Comparison of ENCODE assay signal across 9 mouse cellular contexts in the genomic region with DNA sequence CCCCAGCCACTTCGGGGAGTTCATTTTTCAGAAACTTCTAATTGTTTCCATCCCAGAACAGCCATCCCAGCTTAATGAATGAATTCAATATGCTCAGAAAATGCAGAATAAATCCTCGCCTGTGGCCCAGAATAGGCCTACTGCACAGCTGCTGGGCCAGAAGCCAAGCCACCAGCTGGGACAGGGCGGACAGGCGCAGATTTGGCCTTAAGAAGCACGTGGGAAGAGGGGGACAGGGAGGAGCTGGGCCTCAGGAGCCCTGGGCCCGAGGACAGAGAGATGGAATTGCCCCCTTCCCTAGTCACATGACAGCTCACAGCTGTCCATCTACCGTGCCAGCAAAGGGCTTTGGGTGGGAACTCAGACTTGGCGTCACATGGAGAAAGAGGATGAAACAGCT. TPM values are rescaled to one million over a fixed set of nuclear protein-coding genes. Genes with fewer than 3 reads are reported as not detected.
DNase-seq lines count a peak whose midpoint lies in the region; ATAC-seq lines count a peak whose summit lies in the region.
"Had no signal": no experiment of that assay in that cellular context is flagged by ENCODE, and none has a peak within 500 bp of the region (broad histone marks: within the 10 kb centered on the region; RNA-seq: fewer than 3 reads in every experiment).

No protein-coding gene starts in this region.

- DNase-seq in cerebellum, postnatal 14 days = peak; percentile 55 to 79
- DNase-seq in cerebellum, adult 11 months = no peak
- DNase-seq in hindbrain, embryonic 11.5 days (ENCODE audit: low spot score) = peak; percentile 62
- peak; percentile 67 to 91 for DNase-seq in left cerebral cortex, postnatal 10 days (ENCODE audit: extremely low spot score in 1 of 2, low spot score in 2 of 2)
- peak; percentile 70 for DNase-seq in telencephalon, adult 2 months (ENCODE audit: low read depth, low spot score)
- DNase-seq in thymus, postnatal 36 days = no peak

- no peak overlapping the region for H3K4me3 ChIP-seq in hindbrain, embryonic 11.5 days (ENCODE audit: low read depth, low read length)
- H3K4me3 ChIP-seq in midbrain, embryonic 15.5 days = no peak overlapping the region

- 27% methylated on average over 8 of the region's 8 CpGs for WGBS in hindbrain, embryonic 11.5 days
- WGBS in midbrain, embryonic 15.5 days = 13% methylated on average over 8 of the region's 8 CpGs

- H3K27ac ChIP-seq in hindbrain, embryonic 11.5 days (ENCODE audit: low read depth, low read length) = peak overlapping the region; percentile 54
- H3K27ac ChIP-seq in midbrain, embryonic 15.5 days = peak overlapping the region; percentile 72

- intact Hi-C loops in left cerebral cortex, postnatal 10 days (cut with DNase I) = loop anchor here (5.0 kb wide), 1 partner anchor 276 kb away; a partner anchor contains a TSS

- H3K4me1 ChIP-seq in hindbrain, embryonic 11.5 days (replicated peaks; ENCODE audit: control insufficient read depth, insufficient read depth, low read length) = peaks cover 25% of the 10 kb centered on the region
- H3K4me1 ChIP-seq in midbrain, embryonic 15.5 days = peaks cover 43% of the 10 kb centered on the region

- H3K27me3 ChIP-seq in hindbrain, embryonic 11.5 days (ENCODE audit: control insufficient read depth, insufficient read depth, low read length) = peaks cover 31% of the 10 kb centered on the region
- no peaks in the 10 kb centered on the region for H3K27me3 ChIP-seq in midbrain, embryonic 15.5 days (replicated peaks)

- no peaks in the 10 kb centered on the region for H3K9me3 ChIP-seq in hindbrain, embryonic 11.5 days (ENCODE audit: control insufficient read depth, low read length)
- H3K9me3 ChIP-seq in midbrain, embryonic 15.5 days = no peaks in the 10 kb centered on the region

- no peaks in the 10 kb centered on the region for H3K36me3 ChIP-seq in hindbrain, embryonic 11.5 days (ENCODE audit: control insufficient read depth, insufficient read depth, low read length)
- H3K36me3 ChIP-seq in midbrain, embryonic 15.5 days (replicated peaks) = no peaks in the 10 kb centered on the region

- ATAC-seq in frontal cortex, adult (ENCODE audit: low TSS enrichment) = peak; percentile 39; the same call in 1 of the 2 replicates
- peak; percentile 64 for ATAC-seq in hindbrain, embryonic 11.5 days (ENCODE audit: low FRiP score)
- peak; percentile 47 for ATAC-seq in midbrain, embryonic 15.5 days (replicated peaks)

- no peak overlapping the region for H3K9ac ChIP-seq in hindbrain, embryonic 11.5 days (ENCODE audit: low read depth, low read length)
- no peak overlapping the region for H3K9ac ChIP-seq in midbrain, embryonic 15.5 days

- H3K4me2 ChIP-seq in hindbrain, embryonic 11.5 days (replicated peaks; ENCODE audit: low read depth, low read length) = no peak overlapping the region
- H3K4me2 ChIP-seq in midbrain, embryonic 15.5 days = no peak overlapping the region

RNA-seq across cellular contexts. Expression of a gene that starts 43.0 kb away (rescaled TPM):
- polyA plus RNA-seq in hindbrain, embryonic 11.5 days (2014; fragmentation: Nextera tagmentation; extraction: Ambion mirVana) = 0.60 and 0.68 TPM in 2 replicates
- total RNA-seq in left cerebral cortex, postnatal 10 days (2021) = 1 to 10 TPM; 5.1 to 5.4 TPM
- 1.5 and 1.6 TPM in 2 replicates for polyA plus RNA-seq in midbrain, embryonic 15.5 days (2015; fragmentation: Nextera tagmentation; extraction: Ambion mirVana)
- polyA plus RNA-seq: C2C12 had no signal

Comparison
In these comparisons a context has a peak if more than half of its experiments do, and no peak if none do; other contexts are left out.
1. DNase-seq: peak in cerebellum, postnatal 14 days (2 of 2), hindbrain, embryonic 11.5 days (single experiment), left cerebral cortex, postnatal 10 days (2 of 2) and telencephalon, adult 2 months (single experiment); none in cerebellum, adult 11 months (single experiment) and thymus, postnatal 36 days (0 of 2).
2. Peak in every context shown above with its lines, with median percentiles within 50 percentile points of each other: ATAC-seq.